Mouse (Mus musculus): ENCODE measurements around the gene Clcf1.

Gene Clcf1

GRCm38 (mm10) chr19:4218293-4218692, 4.3 kb downstream of the Clcf1 start:
- ChIA-PET POLR2A (interaction anchor here in 3 of 4 experiments (0.6 to 5.2 kb wide), 14 partner anchors 10 to 172 kb away, joined by 3 to 27 read pairs (median 4); partner anchors contain the start of genes Pold4 (in 1 of the 3), Rad9a (in 1 of the 3) and Ssh3 (in 1 of the 3)), CTCF (interaction anchor here (0.6 to 6.4 kb wide), 7 partner anchors 10 to 337 kb away, joined by 4 to 40 read pairs (median 6); no protein-coding TSS in a partner anchor)

DNA sequence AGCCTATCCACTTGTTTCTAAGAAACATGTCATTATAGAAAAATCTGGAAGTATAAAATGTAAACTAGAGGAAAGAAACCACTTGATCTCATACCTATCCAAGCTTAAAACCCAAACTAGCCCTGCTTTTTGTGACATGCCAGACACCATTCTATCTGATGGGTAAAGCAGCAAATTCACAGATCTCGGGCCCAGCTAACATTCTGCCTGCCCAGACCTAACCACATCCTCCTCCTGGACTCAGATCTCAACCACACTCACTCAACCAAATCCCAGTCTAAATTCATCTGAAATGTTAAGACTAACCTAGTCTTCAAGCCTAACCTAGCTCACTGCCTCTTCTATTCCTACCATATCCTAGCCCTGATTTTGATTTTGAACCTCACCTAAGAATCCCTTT, 4.7 kb downstream of the Clcf1 start:
- ChIA-PET CTCF (interaction anchor here in 3 of 4 experiments (1.7 to 6.4 kb wide), 5 partner anchors 9 to 167 kb away, joined by 4 to 40 read pairs (median 24); no protein-coding TSS in a partner anchor), POLR2A (interaction anchor here in 3 of 4 experiments (0.9 to 5.2 kb wide), 8 partner anchors 9 to 81 kb away, joined by 3 to 27 read pairs (median 4); partner anchors contain the start of genes Pold4 (in 1 of the 3) and Rad9a (in 1 of the 3))

- ChIA-PET CTCF (interaction anchor here in 2 of 4 experiments (1.1 to 5.5 kb wide), 4 partner anchors 9 to 14 kb away, joined by 3 to 33 read pairs (median 14); no protein-coding TSS in a partner anchor), POLR2A (interaction anchor here (0.6 to 5.2 kb wide), 12 partner anchors 8 to 172 kb away, joined by 3 to 27 read pairs (median 4); partner anchors contain the start of genes Pold4 (in 1 of the 4) and Rad9a (in 1 of the 4))
Observed at GRCm38 (mm10) chr19:4219943-4220342, 5.9 kb downstream of the Clcf1 start.

- ChIA-PET POLR2A (interaction anchor here (0.5 to 2.4 kb wide), 11 partner anchors 8 to 173 kb away, joined by 3 to 6 read pairs (median 4); partner anchors contain the start of gene Pold4 (in 1 of the 4)), CTCF (interaction anchor here in 2 of 4 experiments (1.1 to 5.5 kb wide), 3 partner anchors 8 to 14 kb away, joined by 3 to 33 read pairs (median 4); no protein-coding TSS in a partner anchor)
Observed at GRCm38 (mm10) chr19:4220416-4220815, 6.4 kb downstream of the Clcf1 start.

- POLR2A ChIA-PET = interaction anchor here in 3 of 4 experiments (0.5 to 2.4 kb wide), 5 partner anchors 9 to 183 kb away, joined by 3 to 6 read pairs (median 4); partner anchors contain the start of genes Gstp1 (in 1 of the 3) and Pold4 (in 1 of the 3)
Observed at GRCm38 (mm10) chr19:4220957-4221743, 7.1 kb downstream of the Clcf1 start.

DNA sequence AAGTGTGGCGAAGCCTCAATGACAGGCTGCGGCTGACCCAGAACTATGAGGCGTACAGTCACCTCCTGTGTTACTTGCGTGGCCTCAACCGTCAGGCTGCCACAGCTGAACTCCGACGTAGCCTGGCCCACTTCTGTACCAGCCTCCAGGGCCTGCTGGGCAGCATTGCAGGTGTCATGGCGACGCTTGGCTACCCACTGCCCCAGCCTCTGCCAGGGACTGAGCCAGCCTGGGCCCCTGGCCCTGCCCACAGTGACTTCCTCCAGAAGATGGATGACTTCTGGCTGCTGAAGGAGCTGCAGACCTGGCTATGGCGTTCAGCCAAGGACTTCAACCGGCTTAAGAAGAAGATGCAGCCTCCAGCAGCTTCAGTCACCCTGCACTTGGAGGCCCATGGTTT, 8.1 kb downstream of the Clcf1 start:
- CTCF ChIA-PET = interaction anchor here in 2 of 4 experiments (1.0 to 1.4 kb wide), 4 partner anchors 9 to 125 kb away, joined by 3 read pairs; partner anchors contain the start of gene Cdk2ap2 (in 1 of the 2)
- POLR2A ChIA-PET = interaction anchor here in 2 of 4 experiments (1.0 to 2.4 kb wide), 4 partner anchors 9 to 21 kb away, joined by 3 to 6 read pairs (median 4); partner anchors contain the start of genes Pold4 (in 1 of the 2) and Rad9a (in 1 of the 2)

More at GRCm38 (mm10) chr19:4220957-4221743, 7.1 kb downstream of the Clcf1 start:
- CTCF ChIA-PET = interaction anchor here in 3 of 4 experiments (0.9 to 5.5 kb wide), 3 partner anchors 8 to 14 kb away, joined by 3 to 33 read pairs (median 3); no protein-coding TSS in a partner anchor

DNA sequence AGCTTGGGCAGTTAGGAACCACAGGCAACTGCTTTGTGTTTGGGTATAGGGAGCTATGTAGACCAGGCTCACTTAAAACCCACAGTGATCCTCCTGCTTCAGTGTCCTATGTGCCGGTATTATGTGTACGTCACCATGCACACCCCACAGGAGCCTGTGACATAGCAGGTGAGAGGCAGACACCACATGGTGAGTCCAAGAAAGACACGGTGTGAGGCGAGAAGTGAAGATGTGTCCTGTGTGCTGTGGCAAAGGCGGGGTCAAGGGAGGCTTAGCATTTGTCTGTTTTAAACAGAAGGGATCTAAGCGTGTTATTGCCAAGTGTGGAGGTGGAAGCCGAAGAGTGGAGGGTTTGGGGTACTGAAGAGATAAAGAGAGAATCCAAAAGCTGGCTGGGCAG, 12.7 kb downstream of the Clcf1 start:
- POLR2A ChIA-PET = interaction anchor here in 2 of 4 experiments (0.9 to 4.4 kb wide), 9 partner anchors 9 to 180 kb away, joined by 3 to 28 read pairs (median 4); partner anchors contain the start of genes Gstp2 (in 1 of the 2), Pitpnm1 (in 1 of the 2), Ppp1ca (in 1 of the 2) and Rad9a (in 1 of the 2)
- CTCF ChIA-PET = interaction anchor here in 3 of 4 experiments (0.6 to 4.8 kb wide), 13 partner anchors 9 to 181 kb away, joined by 3 to 84 read pairs (median 8); partner anchors contain the start of genes AC109138.7 (in 1 of the 3), Ankrd13d (in 1 of the 3), Clcf1 (in 1 of the 3) and Gstp2 (in 1 of the 3)

DNA sequence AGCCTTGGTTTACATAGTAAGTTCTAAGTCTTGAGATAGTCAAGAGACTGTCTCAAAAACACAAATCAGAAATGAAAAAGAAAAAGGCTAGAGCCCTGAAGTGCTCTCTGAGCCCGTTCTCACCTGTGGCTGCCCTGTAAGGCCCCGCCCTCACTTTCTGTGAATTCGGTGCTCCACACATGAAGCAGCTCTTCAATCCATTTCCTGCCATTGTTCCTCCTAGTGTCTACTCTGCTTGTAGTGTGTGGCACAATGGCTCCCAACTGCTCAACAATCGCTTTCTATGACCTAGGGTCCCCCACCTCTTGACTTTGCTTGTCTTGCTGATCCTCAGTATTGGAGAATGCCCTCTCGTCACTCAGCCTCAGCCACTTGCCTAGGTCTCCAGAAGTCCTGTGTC, 13.4 kb downstream of the Clcf1 start:
- ChIA-PET POLR2A (interaction anchor here (0.9 to 5.2 kb wide), 24 partner anchors 8 to 208 kb away, joined by 3 to 32 read pairs (median 5); partner anchors contain the start of genes Rad9a (in 3 of the 4), Cdk2ap2 (in 1 of the 4), Gstp2 (in 1 of the 4) and Pitpnm1 (in 1 of the 4)), CTCF (interaction anchor here (0.5 to 4.8 kb wide), 40 partner anchors 9 to 281 kb away, joined by 3 to 84 read pairs (median 7); partner anchors contain the start of genes AC109138.7 (in 2 of the 4), Clcf1 (in 2 of the 4), Ppp1ca (in 2 of the 4) and Aip (in 1 of the 4))

- ChIA-PET POLR2A (interaction anchor here (0.5 to 5.2 kb wide), 52 partner anchors 8 to 1263 kb away, joined by 3 to 32 read pairs (median 4); partner anchors contain the start of genes Rad9a (in 3 of the 4), AC109138.7 (in 2 of the 4), Aip (in 2 of the 4) and Clcf1 (in 2 of the 4)), CTCF (interaction anchor here (0.5 to 4.8 kb wide), 104 partner anchors 8 to 454 kb away, joined by 3 to 84 read pairs (median 4); partner anchors contain the start of genes AC109138.7 (in 3 of the 4), Clcf1 (in 3 of the 4), Ppp1ca (in 3 of the 4) and Cdk2ap2 (in 2 of the 4))
Observed at GRCm38 (mm10) chr19:4227894-4228678, 14.0 kb downstream of the Clcf1 start.

- CTCF ChIA-PET = interaction anchor here (0.5 to 4.8 kb wide), 99 partner anchors 9 to 455 kb away, joined by 3 to 84 read pairs (median 4); partner anchors contain the start of genes AC109138.7 (in 3 of the 4), Clcf1 (in 3 of the 4), Ppp1ca (in 3 of the 4) and Cdk2ap2 (in 2 of the 4)
- POLR2A ChIA-PET = interaction anchor here (0.5 to 5.2 kb wide), 43 partner anchors 9 to 1262 kb away, joined by 3 to 32 read pairs (median 5); partner anchors contain the start of genes AC109138.7 (in 2 of the 4), Aip (in 2 of the 4), Clcf1 (in 2 of the 4) and Gstp2 (in 2 of the 4)
Observed at GRCm38 (mm10) chr19:4228891-4229290, 14.9 kb downstream of the Clcf1 start.

- POLR2A ChIA-PET = interaction anchor here (0.6 to 5.2 kb wide), 44 partner anchors 9 to 226 kb away, joined by 3 to 32 read pairs (median 4); partner anchors contain the start of genes Rad9a (in 3 of the 4), AC109138.7 (in 2 of the 4), Clcf1 (in 2 of the 4) and Gstp2 (in 2 of the 4)
- CTCF ChIA-PET = interaction anchor here (0.8 to 4.8 kb wide), 44 partner anchors 8 to 506 kb away, joined by 3 to 84 read pairs (median 6); partner anchors contain the start of genes AC109138.7 (in 2 of the 4), Aip (in 2 of the 4), Clcf1 (in 2 of the 4) and Rad9a (in 2 of the 4)
Observed at GRCm38 (mm10) chr19:4229451-4230076, 15.5 kb downstream of the Clcf1 start.

GRCm38 (mm10) chr19:4230415-4230814, 16.4 kb downstream of the Clcf1 start:
- ChIA-PET POLR2A (interaction anchor here in 3 of 4 experiments (0.5 to 5.2 kb wide), 33 partner anchors 8 to 194 kb away, joined by 3 to 32 read pairs (median 4); partner anchors contain the start of genes Rad9a (in 3 of the 3), AC109138.7 (in 2 of the 3), Clcf1 (in 2 of the 3) and Ppp1ca (in 2 of the 3)), CTCF (interaction anchor here in 3 of 4 experiments (0.5 to 4.8 kb wide), 20 partner anchors 12 to 507 kb away, joined by 3 to 84 read pairs (median 5); partner anchors contain the start of genes AC109138.7 (in 2 of the 3), Clcf1 (in 2 of the 3), Aip (in 1 of the 3) and Cdk2ap2 (in 1 of the 3))

DNA sequence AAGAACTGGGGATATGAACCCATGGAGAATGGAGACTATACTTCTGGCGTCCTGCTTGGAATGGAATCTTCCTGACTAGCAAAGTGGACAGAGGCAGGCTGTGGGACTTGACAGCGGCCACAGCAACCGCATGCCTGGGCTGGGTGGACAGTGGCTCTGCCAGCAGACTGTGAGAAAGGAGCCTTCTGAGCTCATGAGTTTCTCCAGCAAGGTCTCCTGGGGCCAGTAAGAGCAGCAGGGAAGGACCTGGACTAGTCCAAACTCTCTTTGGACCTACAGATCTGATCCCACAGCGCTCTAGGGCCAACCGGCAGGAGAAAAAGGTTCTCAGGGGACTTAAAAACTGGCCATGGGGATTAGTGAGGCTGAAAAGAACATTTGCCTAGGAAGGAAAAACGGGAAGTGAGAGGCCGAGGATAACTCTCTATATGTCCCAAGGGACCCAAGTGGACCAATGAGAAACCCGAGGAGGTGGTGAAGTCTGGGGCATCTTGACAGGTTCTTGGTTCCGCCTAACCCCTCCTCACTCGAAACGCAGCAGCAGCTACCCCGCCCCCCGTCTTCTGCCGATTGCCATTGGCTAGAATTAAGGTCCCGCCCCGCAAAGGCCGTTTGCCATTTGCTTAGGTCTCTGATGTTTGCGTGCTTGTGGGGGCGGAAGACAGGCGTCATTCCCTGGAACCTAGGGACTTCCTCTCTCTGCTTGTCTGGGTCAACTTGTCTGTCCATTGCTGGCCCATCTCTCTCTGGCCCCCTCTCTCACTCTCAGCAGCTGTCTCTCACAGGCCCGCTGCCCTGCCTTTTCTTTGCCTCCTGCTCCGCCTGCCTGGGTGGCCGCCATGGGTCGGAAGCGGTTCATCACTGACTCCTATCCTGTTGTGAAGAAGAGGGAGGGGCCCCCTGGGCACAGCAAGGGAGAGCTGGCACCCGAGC, 17.5 kb downstream of the Clcf1 start, which contains the start of gene Pold4:
Pold4 (plus strand) TSS at position 647 of the 933 bp plus-strand sequence.
- ChIA-PET POLR2A (interaction anchor here in 3 of 4 experiments (0.6 to 5.2 kb wide), 56 partner anchors 9 to 524 kb away, joined by 3 to 32 read pairs (median 4); partner anchors contain the start of genes Rad9a (in 3 of the 3), AC109138.7 (in 2 of the 3), Cdk2ap2 (in 2 of the 3) and Clcf1 (in 2 of the 3)), CTCF (interaction anchor here (0.5 to 4.8 kb wide), 37 partner anchors 11 to 1064 kb away, joined by 3 to 84 read pairs (median 4); partner anchors contain the start of genes Ppp1ca (in 2 of the 4), AC109138.7 (in 1 of the 4), Ankrd13d (in 1 of the 4) and Cdk2ap2 (in 1 of the 4))

GRCm38 (mm10) chr19:4232186-4232572, 18.1 kb downstream of the Clcf1 start:
- POLR2A ChIA-PET = interaction anchor here (0.5 to 5.2 kb wide), 53 partner anchors 8 to 524 kb away, joined by 3 to 32 read pairs (median 4); partner anchors contain the start of genes Cdk2ap2 (in 2 of the 4), Gstp2 (in 2 of the 4), Rad9a (in 2 of the 4) and Rps6kb2 (in 2 of the 4)
- CTCF ChIA-PET = interaction anchor here (0.6 to 3.0 kb wide), 31 partner anchors 10 to 1063 kb away, joined by 3 to 19 read pairs (median 4); partner anchors contain the start of genes Ankrd13d (in 1 of the 4), Cdk2ap2 (in 1 of the 4), Gm49405 (in 1 of the 4) and Grk2 (in 1 of the 4)

Data from embryonic stem cell, embryonic (primary cell).